ENCODE assay signal across 8 mouse cellular contexts in the genomic region with DNA sequence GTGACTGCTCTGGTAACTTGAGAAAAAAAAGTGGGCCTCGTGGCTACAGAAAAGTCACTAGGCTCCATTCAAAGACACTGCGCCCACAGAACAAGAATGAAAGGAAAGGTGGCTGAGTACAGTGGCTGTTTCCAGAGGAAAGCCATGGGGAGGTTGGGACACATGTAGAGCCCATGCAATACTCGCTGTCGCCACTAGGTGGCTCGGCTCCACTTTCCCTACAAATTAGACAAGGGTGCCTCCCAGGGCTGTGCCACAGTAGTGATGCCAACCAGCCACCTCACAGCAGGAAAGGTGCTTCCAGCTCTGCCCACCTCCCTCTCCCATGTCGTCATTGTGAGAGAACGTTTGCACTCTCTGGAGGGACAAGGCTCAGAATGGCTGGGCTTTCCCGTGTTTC.
DNase-seq lines count a peak whose midpoint lies in the region; ATAC-seq and TF ChIP-seq lines count a peak whose summit lies in the region.

No protein-coding gene starts in this region.

- TF ChIP-seq EP300 in heart, adult 2 months (IDR thresholded peaks at IDR 0.05; ENCODE audit: insufficient read depth, low read depth, low read length): no peak

- no peak overlapping the region for H3K4me3 ChIP-seq in heart, adult 2 months
- H3K4me3 ChIP-seq in cortical plate, adult 2 months (ENCODE audit: insufficient read depth, low read length): no peak overlapping the region
- no peak overlapping the region for H3K4me3 ChIP-seq in hindbrain, embryonic 16.5 days (ENCODE audit: low read length)

- 40% methylated on average over 8 of the region's 8 CpGs for WGBS in heart, adult 2 months
- WGBS in hindbrain, embryonic 16.5 days: 46% methylated on average over 8 of the region's 8 CpGs

- ATAC-seq in hindbrain, embryonic 16.5 days: no peak

- H3K9ac ChIP-seq in heart, adult 2 months (ENCODE audit: low read depth, low read length): no peak overlapping the region
- no peak overlapping the region for H3K9ac ChIP-seq in hindbrain, embryonic 16.5 days (ENCODE audit: low read depth, low read length)

- intact Hi-C loops in heart, adult 2 months (cut with DNase I): no loop called here

- no peaks in the 10 kb centered on the region for H3K9me3 ChIP-seq in hindbrain, embryonic 16.5 days (ENCODE audit: control insufficient read depth, low read length)

- no peaks in the 10 kb centered on the region for H3K36me3 ChIP-seq in heart, adult 2 months (ENCODE audit: control insufficient read depth, insufficient read depth, low read length)
- H3K36me3 ChIP-seq in hindbrain, embryonic 16.5 days (ENCODE audit: control insufficient read depth, insufficient read depth, low read length): no peaks in the 10 kb centered on the region

- H3K27me3 ChIP-seq in heart, adult 2 months (ENCODE audit: control insufficient read depth, insufficient read depth, low read length): no peaks in the 10 kb centered on the region; the same call in 1 of the 2 replicates
- H3K27me3 ChIP-seq in hindbrain, embryonic 16.5 days (replicated peaks; ENCODE audit: control insufficient read depth, insufficient read depth, low read length): no peaks in the 10 kb centered on the region

- peak in 1 of 2 experiments; percentile 20 for DNase-seq in heart, adult 2 months
- no peak for DNase-seq in heart, postnatal 4 days
- DNase-seq in right cerebral cortex, adult 18-20 months: peak; percentile 14
- no peak for DNase-seq in right cerebral cortex, postnatal 36 days (ENCODE audit: low spot score in 2 of 2)
- DNase-seq in thymus, postnatal 25 days: peak; percentile 3
- DNase-seq in ovary, postnatal 10 days (ENCODE audit: low spot score): no peak

- H3K27ac ChIP-seq in heart, adult 2 months: no peak overlapping the region
- H3K27ac ChIP-seq in cortical plate, adult 2 months (ENCODE audit: insufficient read depth, low read length): no peak overlapping the region
- no peak overlapping the region for H3K27ac ChIP-seq in hindbrain, embryonic 16.5 days (ENCODE audit: low read depth, low read length)

- no peak for TF ChIP-seq POLR2A in heart, adult 2 months (IDR thresholded peaks at IDR 0.05; ENCODE audit: insufficient read depth, low read depth, low read length)
- TF ChIP-seq POLR2A in cortical plate, adult 2 months (IDR thresholded peaks at IDR 0.05; ENCODE audit: extremely low read depth, insufficient read depth, low read length): no peak

- no peaks in the 10 kb centered on the region for H3K4me1 ChIP-seq in heart, adult 2 months (ENCODE audit: control insufficient read depth, insufficient read depth, low read length)
- no peaks in the 10 kb centered on the region for H3K4me1 ChIP-seq in cortical plate, adult 2 months (ENCODE audit: control insufficient read depth, insufficient read depth, low read length)
- H3K4me1 ChIP-seq in hindbrain, embryonic 16.5 days (ENCODE audit: control insufficient read depth, insufficient read depth, low read depth, low read length): no peaks in the 10 kb centered on the region

- H3K79me2 ChIP-seq in heart, adult 2 months (replicated peaks; ENCODE audit: control insufficient read depth, insufficient read depth, low read length): no peaks in the 10 kb centered on the region

- TF ChIP-seq CTCF in heart, adult 2 months (IDR thresholded peaks at IDR 0.05): peak; percentile 75
- TF ChIP-seq CTCF in cortical plate, adult 2 months (IDR thresholded peaks at IDR 0.05; ENCODE audit: extremely low read depth, insufficient read depth, low read length): peak; percentile 42; the same call in 1 of the 2 replicates

- H3K4me2 ChIP-seq in hindbrain, embryonic 16.5 days (ENCODE audit: low read length): no peak overlapping the region

Comparison
In these comparisons a context has a peak if more than half of its experiments do, and no peak if none do; other contexts are left out.
1. DNase-seq: peak in right cerebral cortex, adult 18-20 months (single experiment) and thymus, postnatal 25 days (single experiment); none in heart, postnatal 4 days (single experiment), right cerebral cortex, postnatal 36 days (0 of 2) and ovary, postnatal 10 days (single experiment).